Comparison of ENCODE assay signal across 1 mouse cellular context in genomic region chr14:57797991-57798931, GRCm38 (mm10).
TF ChIP-seq lines count a peak whose summit lies in the region.

Gene Sap18, plus strand, starts transcription at chr14:57798180.

TF ChIP-seq in CH12.LX, 34 proteins besides CTCF, POLR2A, EP300 and RAD21 (continued from another document):
- TF ChIP-seq NELFE (IDR thresholded peaks at IDR 0.05; ENCODE audit: low read depth, low read length) (peak; percentile 74; the same call in 1 of the 2 replicates), E2F4 (IDR thresholded peaks at IDR 0.05; ENCODE audit: insufficient replicate concordance, low read depth, low read length) (no peak)
